Mouse (Mus musculus): Measurements from ENCODE around the gene Lyz1. TPM values are rescaled to one million over a fixed set of nuclear protein-coding genes. Genes with fewer than 3 reads are reported as not detected.
"Not testable (repeated sequence)": the region's sequence is repeated elsewhere in the genome, so short reads cannot be mapped to it uniquely, and the experiment has no call there.

The Lyz1 gene
- polyA plus RNA-seq, 2 experiments = 0.02 to 0.13 TPM

GRCm38 (mm10) chr10:117284578-117285520 lies 7.8 kb downstream of the Lyz1 start:
- no peak for TF ChIP-seq EP300 (IDR thresholded peaks at IDR 0.05; ENCODE audit: low read depth)
- no peak for TF ChIP-seq CTCF (IDR thresholded peaks at IDR 0.05; ENCODE audit: low read depth)
- H3K4me1 ChIP-seq (replicated peaks; ENCODE audit: control insufficient read depth in 2 of 2, insufficient read depth in 2 of 2, low read length in 1 of 2) = peaks cover 0 to 5% of the 10 kb centered on the region in 2 experiments; a peak in 1 of 4 replicates
- DNase-seq (ENCODE audit: low read depth in 3 of 3, low spot score in 3 of 3) (no peak), ATAC-seq (ENCODE audit: insufficient read depth) (no peak)
- WGBS (ENCODE audit: insufficient replicate concordance) = 60% methylated on average over 10 of the region's 10 CpGs
- no peak overlapping the region for H3K4me2 ChIP-seq (ENCODE audit: low read depth)
- no peak overlapping the region for H3K9ac ChIP-seq (replicated peaks)
- H3K36me3 ChIP-seq (replicated peaks; ENCODE audit: control insufficient read depth, insufficient read depth, low read depth) = no peaks in the 10 kb centered on the region
- H3K27ac ChIP-seq = no peak overlapping the region
- H3K9me3 ChIP-seq (ENCODE audit: control insufficient read depth, low read length) = no peaks in the 10 kb centered on the region
- H3K4me3 ChIP-seq (ENCODE audit: insufficient read depth in 1 of 2, low read depth in 2 of 2, low read length in 2 of 2) = no peak overlapping the region
- H3K27me3 ChIP-seq (ENCODE audit: control insufficient read depth, insufficient read depth, low read length) = no peaks in the 10 kb centered on the region

- 49% methylated on average over 7 of the region's 7 CpGs for WGBS (ENCODE audit: insufficient replicate concordance)
- no peaks in the 10 kb centered on the region for H3K27me3 ChIP-seq (ENCODE audit: control insufficient read depth, insufficient read depth, low read length)
- DNase-seq (ENCODE audit: low read depth in 3 of 3, low spot score in 3 of 3) (no peak), ATAC-seq (ENCODE audit: insufficient read depth) (no peak)
- H3K9ac ChIP-seq (replicated peaks) = no peak overlapping the region
- no peaks in the 10 kb centered on the region for H3K9me3 ChIP-seq (ENCODE audit: control insufficient read depth, low read length)
- TF ChIP-seq EP300 (IDR thresholded peaks at IDR 0.05; ENCODE audit: low read depth) = no peak
- TF ChIP-seq CTCF (IDR thresholded peaks at IDR 0.05; ENCODE audit: low read depth) = no peak
- H3K27ac ChIP-seq = no peak overlapping the region
- peaks cover 0 to 5% of the 10 kb centered on the region in 2 experiments; a peak in 1 of 4 replicates for H3K4me1 ChIP-seq (replicated peaks; ENCODE audit: control insufficient read depth in 2 of 2, insufficient read depth in 2 of 2, low read length in 1 of 2)
- no peak overlapping the region for H3K4me2 ChIP-seq (ENCODE audit: low read depth)
- H3K36me3 ChIP-seq (replicated peaks; ENCODE audit: control insufficient read depth, insufficient read depth, low read depth) = no peaks in the 10 kb centered on the region
- no peak overlapping the region for H3K4me3 ChIP-seq (ENCODE audit: insufficient read depth in 1 of 2, low read depth in 2 of 2, low read length in 2 of 2)
Observed at GRCm38 (mm10) chr10:117283871-117284577, 8.6 kb downstream of the Lyz1 start.

GRCm38 (mm10) chr10:117283196-117283595 lies 9.5 kb downstream of the Lyz1 start:
- H3K4me1 ChIP-seq (replicated peaks; ENCODE audit: control insufficient read depth in 2 of 2, insufficient read depth in 2 of 2, low read length in 1 of 2); H3K4me2 ChIP-seq (ENCODE audit: low read depth); H3K27me3 ChIP-seq (ENCODE audit: control insufficient read depth, insufficient read depth, low read length); DNase-seq (ENCODE audit: low read depth in 3 of 3, low spot score in 3 of 3); H3K4me3 ChIP-seq (ENCODE audit: insufficient read depth in 1 of 2, low read depth in 2 of 2, low read length in 2 of 2); H3K36me3 ChIP-seq (replicated peaks; ENCODE audit: control insufficient read depth, insufficient read depth, low read depth); H3K27ac ChIP-seq; H3K9me3 ChIP-seq (ENCODE audit: control insufficient read depth, low read length); H3K9ac ChIP-seq (replicated peaks); ATAC-seq (ENCODE audit: insufficient read depth): not testable (repeated sequence)
- WGBS (ENCODE audit: insufficient replicate concordance) = 46% methylated on average over 4 of the region's 4 CpGs

DNA sequence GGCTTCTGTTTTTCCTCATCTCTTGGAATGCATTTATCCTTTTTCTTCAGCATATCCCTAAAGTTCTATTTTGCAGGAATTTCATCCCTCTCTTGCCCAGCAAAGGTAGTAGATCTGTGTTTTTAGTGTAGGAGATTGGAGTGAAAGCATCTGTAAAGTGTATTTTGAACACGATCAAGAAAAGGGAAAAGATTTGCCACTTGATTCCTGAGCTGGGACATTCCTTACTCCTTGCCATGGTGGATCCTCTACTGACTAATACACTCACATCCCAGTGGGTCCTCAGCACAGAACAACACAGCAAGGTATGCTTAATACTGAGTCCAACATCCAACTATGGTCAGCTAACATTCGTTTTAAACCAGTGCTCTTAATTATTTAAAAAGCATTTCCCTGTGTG lies 10.1 kb downstream of the Lyz1 start:
- WGBS (ENCODE audit: insufficient replicate concordance) = 42% methylated on average over 2 of the region's 2 CpGs
- ATAC-seq (ENCODE audit: insufficient read depth) (no peak), DNase-seq (ENCODE audit: low read depth in 3 of 3, low spot score in 3 of 3) (no peak)
- H3K4me3 ChIP-seq (ENCODE audit: insufficient read depth in 1 of 2, low read depth in 2 of 2, low read length in 2 of 2) = no peak overlapping the region
- peaks cover 0 to 5% of the 10 kb centered on the region in 2 experiments; a peak in 1 of 4 replicates for H3K4me1 ChIP-seq (replicated peaks; ENCODE audit: control insufficient read depth in 2 of 2, insufficient read depth in 2 of 2, low read length in 1 of 2)
- no peak for TF ChIP-seq EP300 (IDR thresholded peaks at IDR 0.05; ENCODE audit: low read depth)
- TF ChIP-seq CTCF (IDR thresholded peaks at IDR 0.05; ENCODE audit: low read depth) = no peak
- no peak overlapping the region for H3K27ac ChIP-seq
- no peaks in the 10 kb centered on the region for H3K27me3 ChIP-seq (ENCODE audit: control insufficient read depth, insufficient read depth, low read length)
- H3K4me2 ChIP-seq (ENCODE audit: low read depth) = no peak overlapping the region
- no peaks in the 10 kb centered on the region for H3K36me3 ChIP-seq (replicated peaks; ENCODE audit: control insufficient read depth, insufficient read depth, low read depth)
- H3K9me3 ChIP-seq (ENCODE audit: control insufficient read depth, low read length) = no peaks in the 10 kb centered on the region
- no peak overlapping the region for H3K9ac ChIP-seq (replicated peaks)

DNA sequence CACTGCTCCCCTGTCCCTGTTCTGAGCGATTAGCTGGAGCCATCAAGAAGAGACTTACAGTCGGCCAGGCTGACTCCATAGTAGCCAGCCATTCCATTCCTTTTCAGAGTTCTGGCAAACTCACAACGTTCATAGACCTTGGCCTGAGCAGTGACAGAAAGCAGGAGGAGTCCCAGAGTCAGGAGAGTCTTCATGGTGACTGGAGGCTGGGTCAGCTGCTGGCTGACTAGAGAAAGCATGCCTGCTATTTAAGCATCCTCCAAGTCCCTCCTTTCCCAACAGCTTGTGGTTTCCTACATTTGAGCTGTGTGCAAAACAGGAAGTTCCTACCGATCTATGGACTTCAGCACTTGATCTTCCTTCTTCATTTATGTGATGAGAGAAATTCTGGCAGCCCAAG lies 10.6 kb downstream of the Lyz1 start, which contains the start of gene Lyz2:
Gene Lyz2 (minus strand): TSS at position 273 of the 400 bp plus-strand sequence.
- H3K27ac ChIP-seq = no peak within 1 kb of the TSS
- no peak for ATAC-seq (ENCODE audit: insufficient read depth)

More for the DNA sequence above, 10.6 kb downstream of the Lyz1 start, which contains the start of gene Lyz2:
- WGBS (ENCODE audit: insufficient replicate concordance) = 9% methylated on average over 4 of the region's 4 CpGs
- no peak for TF ChIP-seq CTCF (IDR thresholded peaks at IDR 0.05; ENCODE audit: low read depth)
- TF ChIP-seq EP300 (IDR thresholded peaks at IDR 0.05; ENCODE audit: low read depth) = no peak
- peak within 1 kb of the TSS; percentile 11 to 21; a peak in 2 of 4 replicates for H3K4me3 ChIP-seq (ENCODE audit: insufficient read depth in 1 of 2, low read depth in 2 of 2, low read length in 2 of 2)
- H3K4me1 ChIP-seq (replicated peaks; ENCODE audit: control insufficient read depth in 2 of 2, insufficient read depth in 2 of 2, low read length in 1 of 2) = peaks cover 0 to 5% of the 10 kb centered on the region in 2 experiments; a peak in 1 of 4 replicates
- no peaks in the 10 kb centered on the region for H3K36me3 ChIP-seq (replicated peaks; ENCODE audit: control insufficient read depth, insufficient read depth, low read depth)
- DNase-seq (ENCODE audit: low read depth in 3 of 3, low spot score in 3 of 3) = no peak
- no peaks in the 10 kb centered on the region for H3K9me3 ChIP-seq (ENCODE audit: control insufficient read depth, low read length)
- H3K4me2 ChIP-seq (ENCODE audit: low read depth) = peak within 1 kb of the TSS; percentile 4
- H3K27me3 ChIP-seq (ENCODE audit: control insufficient read depth, insufficient read depth, low read length) = no peaks in the 10 kb centered on the region
- no peak within 1 kb of the TSS for H3K9ac ChIP-seq (replicated peaks)
